18 mouse cellular contexts compared by ENCODE assay signal in the genomic region with DNA sequence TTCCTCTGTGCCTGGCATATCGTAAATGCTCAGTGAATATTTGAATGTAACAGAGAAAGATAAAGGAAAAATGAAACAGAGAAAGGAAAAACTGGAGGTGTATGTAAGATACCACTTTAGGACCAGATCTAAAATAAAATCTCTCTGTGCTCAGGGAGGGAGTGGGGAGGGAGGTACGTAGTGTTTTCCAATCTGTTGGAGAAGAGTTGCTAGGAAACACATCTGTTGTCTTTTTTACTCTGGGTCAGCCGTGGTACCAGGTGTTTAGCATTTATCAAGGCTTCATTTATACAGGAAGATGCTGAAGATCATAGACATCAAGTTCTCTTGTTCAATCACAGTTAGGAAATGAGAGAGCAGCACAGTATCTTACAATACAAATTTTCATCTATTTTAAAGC. TPM values are rescaled to one million over a fixed set of nuclear protein-coding genes. Genes with fewer than 3 reads are reported as not detected.
DNase-seq lines count a peak whose midpoint lies in the region; TF ChIP-seq lines count a peak whose summit lies in the region.
"Had no signal": no experiment of that assay in that cellular context is flagged by ENCODE, and none has a peak within 500 bp of the region (broad histone marks: within the 10 kb centered on the region; RNA-seq: fewer than 3 reads in every experiment).

No protein-coding gene starts in this region.

- H3K36me3 ChIP-seq in embryonic facial prominence, embryonic 10.5 days (replicated peaks), result no peaks in the 10 kb centered on the region
- H3K36me3 ChIP-seq: embryonic facial prominence, embryonic 13.5 days; limb, embryonic 12.5 days had no signal

- H3K27me3 ChIP-seq in embryonic facial prominence, embryonic 10.5 days (replicated peaks; ENCODE audit: low read depth, poor library complexity, severe bottlenecking), result no peaks in the 10 kb centered on the region
- H3K27me3 ChIP-seq: embryonic facial prominence, embryonic 13.5 days; limb, embryonic 12.5 days had no signal

- H3K4me3 ChIP-seq in layer of hippocampus, adult 2 months, result no peak overlapping the region; the same call in 1 of the 2 replicates
- no peak overlapping the region for H3K4me3 ChIP-seq in embryonic facial prominence, embryonic 10.5 days
- H3K4me3 ChIP-seq: embryonic facial prominence, embryonic 13.5 days; limb, embryonic 12.5 days had no signal

- DNase-seq in frontal cortex, adult 2 months (ENCODE audit: extremely low spot score in 1 of 2, low spot score in 1 of 2), result peak; percentile 32 to 47
- no peak for DNase-seq in frontal cortex, postnatal 14 days (ENCODE audit: low spot score in 2 of 2)
- DNase-seq in layer of hippocampus, adult 2 months (ENCODE audit: low spot score in 2 of 2), result peak; percentile 24 to 52
- DNase-seq in layer of hippocampus, postnatal 10 days (ENCODE audit: low spot score in 2 of 2), result no peak
- peak; percentile 27 to 39 for DNase-seq in right cerebral cortex, adult 2 months (ENCODE audit: low spot score in 2 of 2)
- no peak for DNase-seq in right cerebral cortex, postnatal 25 days
- DNase-seq in telencephalon, adult 2 months (ENCODE audit: low read depth, low spot score), result peak; percentile 69
- DNase-seq in embryonic facial prominence, embryonic 10.5 days (ENCODE audit: low spot score), result no peak
- DNase-seq: adrenal gland, adult 8-10 months; cerebellum, adult 11-12 months; cerebellum, postnatal 36 days; gastrocnemius, postnatal 36 days; kidney, adult 18-20 months; kidney, postnatal 36 days; thymus, adult 2 months had no signal

- H3K9me3 ChIP-seq in embryonic facial prominence, embryonic 10.5 days, result no peaks in the 10 kb centered on the region
- H3K9me3 ChIP-seq: embryonic facial prominence, embryonic 13.5 days; limb, embryonic 12.5 days had no signal

- 63% methylated on average over 3 of the region's 3 CpGs for WGBS in embryonic facial prominence, embryonic 10.5 days

- TF ChIP-seq CTCF in layer of hippocampus, adult 2 months (conservative IDR thresholded peaks at IDR 0.05), result no peak

- H3K27ac ChIP-seq in layer of hippocampus, adult 2 months, result peak overlapping the region; percentile 91
- H3K27ac ChIP-seq in embryonic facial prominence, embryonic 10.5 days (replicated peaks), result no peak overlapping the region
- H3K27ac ChIP-seq: embryonic facial prominence, embryonic 13.5 days; limb, embryonic 12.5 days; liver, embryonic 14.5 days had no signal

- peaks cover 22% of the 10 kb centered on the region for H3K4me1 ChIP-seq in embryonic facial prominence, embryonic 10.5 days
- H3K4me1 ChIP-seq: embryonic facial prominence, embryonic 13.5 days had no signal

RNA-seq across cellular contexts. Expression of a gene that starts 8.5 kb away (rescaled TPM):
- polyA plus RNA-seq in frontal cortex, adult 2 months (2012; rRNA removed), result 0.38 and 1.1 TPM in 2 replicates
- total RNA-seq in layer of hippocampus, adult 2 months (2021), result 1 to 10 TPM in 1 of 2 experiments, under 1 TPM in 1; 0.66 to 2.5 TPM
- 1 to 10 TPM; 1.8 to 2.8 TPM for total RNA-seq in layer of hippocampus, postnatal 10 days (2021)
- polyA plus RNA-seq in embryonic facial prominence, embryonic 10.5 days (2016; fragmentation: Nextera tagmentation; extraction: Ambion mirVana), result 0.36 and 0.41 TPM in 2 replicates

RNA-seq across cellular contexts. Expression of a gene that starts 10.3 kb away (rescaled TPM):
- 67.0 and 75.5 TPM in 2 replicates for polyA plus RNA-seq in frontal cortex, adult 2 months (2012; rRNA removed)
- 10 to 100 TPM; 83.4 to 90.6 TPM for total RNA-seq in layer of hippocampus, adult 2 months (2021)
- 10 to 100 TPM; 84.3 to 87.3 TPM for total RNA-seq in layer of hippocampus, postnatal 10 days (2021)
- polyA plus RNA-seq in embryonic facial prominence, embryonic 10.5 days (2016; fragmentation: Nextera tagmentation; extraction: Ambion mirVana), result 21.5 and 22.3 TPM in 2 replicates

Comparison
In these comparisons a context has a peak if more than half of its experiments do, and no peak if none do; other contexts are left out.
1. DNase-seq: peak in frontal cortex, adult 2 months (2 of 2), layer of hippocampus, adult 2 months (2 of 2), right cerebral cortex, adult 2 months (2 of 2) and telencephalon, adult 2 months (single experiment); none in frontal cortex, postnatal 14 days (0 of 2), layer of hippocampus, postnatal 10 days (0 of 2), right cerebral cortex, postnatal 25 days (single experiment) and embryonic facial prominence, embryonic 10.5 days (single experiment).